Mouse (Mus musculus): Measurements from ENCODE around the gene A930033H14Rik. TPM values are rescaled to one million over a fixed set of nuclear protein-coding genes. Genes with fewer than 3 reads are reported as not detected.
A peak's percentile ranks its signal among the peaks of the same experiment; 100 is the strongest.

A930033H14Rik gene
- total and polyA plus RNA-seq, 2 experiments, result 0.26 to 5.9 TPM

- H3K27me3 ChIP-seq (ENCODE audit: control insufficient read depth, insufficient read depth, low read length), result no peaks in the 10 kb centered on the region
- peaks cover 14% of the 10 kb centered on the region for H3K4me1 ChIP-seq (ENCODE audit: control insufficient read depth, insufficient read depth, low read length)
- no peak overlapping the region for H3K27ac ChIP-seq (replicated peaks; ENCODE audit: insufficient read depth, low read depth, low read length)
- H3K4me3 ChIP-seq (ENCODE audit: insufficient read depth, low read depth, low read length), result no peak overlapping the region
- peaks cover 7% of the 10 kb centered on the region; the same call in 1 of the 2 replicates for H3K36me3 ChIP-seq (ENCODE audit: control insufficient read depth, insufficient read depth, low read length)
- peaks cover 48% of the 10 kb centered on the region for H3K79me2 ChIP-seq (ENCODE audit: control insufficient read depth, insufficient read depth, low read length)
- no peak for TF ChIP-seq POLR2A (IDR thresholded peaks at IDR 0.05; ENCODE audit: extremely low read depth, insufficient read depth, low read length)
- no peak for TF ChIP-seq CTCF (IDR thresholded peaks at IDR 0.05; ENCODE audit: low read depth, low read length)
- WGBS, result 93% methylated on average over 5 of the region's 5 CpGs
- no peak for DNase-seq (ENCODE audit: extremely low read depth, low read depth, low spot score)
- no peak overlapping the region for H3K9ac ChIP-seq (ENCODE audit: low read depth, low read length)
Measured at GRCm38 (mm10) chr10:69225471-69225870, 12.6 kb upstream of the A930033H14Rik start.

GRCm38 (mm10) chr10:69224276-69224675 is 11.4 kb upstream of the A930033H14Rik start:
- Histone ChIP-seq H3K27ac (replicated peaks; ENCODE audit: insufficient read depth, low read depth, low read length) (no peak overlapping the region), H3K27me3 (ENCODE audit: control insufficient read depth, insufficient read depth, low read length) (no peaks in the 10 kb centered on the region), H3K4me1 (ENCODE audit: control insufficient read depth, insufficient read depth, low read length) (peaks cover 20% of the 10 kb centered on the region), H3K4me3 (ENCODE audit: insufficient read depth, low read depth, low read length) (no peak overlapping the region), H3K79me2 (ENCODE audit: control insufficient read depth, insufficient read depth, low read length) (peaks cover 48% of the 10 kb centered on the region), H3K36me3 (ENCODE audit: control insufficient read depth, insufficient read depth, low read length) (peaks cover 7% of the 10 kb centered on the region; the same call in 1 of the 2 replicates), H3K9ac (ENCODE audit: low read depth, low read length) (no peak overlapping the region)
- TF ChIP-seq CTCF (IDR thresholded peaks at IDR 0.05; ENCODE audit: low read depth, low read length) (no peak), POLR2A (IDR thresholded peaks at IDR 0.05; ENCODE audit: extremely low read depth, insufficient read depth, low read length) (no peak)
- 53% methylated on average over 7 of the region's 7 CpGs for WGBS
- peak; percentile 51 for DNase-seq (ENCODE audit: extremely low read depth, low read depth, low spot score)

- Histone ChIP-seq H3K9ac (ENCODE audit: low read depth, low read length) (no peak overlapping the region), H3K27me3 (ENCODE audit: control insufficient read depth, insufficient read depth, low read length) (no peaks in the 10 kb centered on the region), H3K4me3 (ENCODE audit: insufficient read depth, low read depth, low read length) (no peak overlapping the region), H3K36me3 (ENCODE audit: control insufficient read depth, insufficient read depth, low read length) (peaks cover 7% of the 10 kb centered on the region; the same call in 1 of the 2 replicates), H3K79me2 (ENCODE audit: control insufficient read depth, insufficient read depth, low read length) (peaks cover 42% of the 10 kb centered on the region), H3K4me1 (ENCODE audit: control insufficient read depth, insufficient read depth, low read length) (peaks cover 26% of the 10 kb centered on the region), H3K27ac (replicated peaks; ENCODE audit: insufficient read depth, low read depth, low read length) (no peak overlapping the region)
- DNase-seq (ENCODE audit: extremely low read depth, low read depth, low spot score), result no peak
- 91% methylated on average over 4 of the region's 4 CpGs for WGBS
- TF ChIP-seq CTCF (IDR thresholded peaks at IDR 0.05; ENCODE audit: low read depth, low read length) (no peak), POLR2A (IDR thresholded peaks at IDR 0.05; ENCODE audit: extremely low read depth, insufficient read depth, low read length) (no peak)
Measured at GRCm38 (mm10) chr10:69223232-69223631, 10.3 kb upstream of the A930033H14Rik start.

GRCm38 (mm10) chr10:69221955-69222354 is 9.1 kb upstream of the A930033H14Rik start:
- peaks cover 35% of the 10 kb centered on the region for H3K4me1 ChIP-seq (ENCODE audit: control insufficient read depth, insufficient read depth, low read length)
- H3K9ac ChIP-seq (ENCODE audit: low read depth, low read length), result no peak overlapping the region
- H3K36me3 ChIP-seq (ENCODE audit: control insufficient read depth, insufficient read depth, low read length), result peaks cover 9% of the 10 kb centered on the region; the same call in 1 of the 2 replicates
- TF ChIP-seq POLR2A (IDR thresholded peaks at IDR 0.05; ENCODE audit: extremely low read depth, insufficient read depth, low read length) (no peak), CTCF (IDR thresholded peaks at IDR 0.05; ENCODE audit: low read depth, low read length) (no peak)
- WGBS, result 45% methylated on average over 3 of the region's 3 CpGs
- peaks cover 32% of the 10 kb centered on the region; the same call in 1 of the 2 replicates for H3K79me2 ChIP-seq (ENCODE audit: control insufficient read depth, insufficient read depth, low read length)
- no peaks in the 10 kb centered on the region for H3K27me3 ChIP-seq (ENCODE audit: control insufficient read depth, insufficient read depth, low read length)
- no peak for DNase-seq (ENCODE audit: extremely low read depth, low read depth, low spot score)
- H3K27ac ChIP-seq (replicated peaks; ENCODE audit: insufficient read depth, low read depth, low read length), result no peak overlapping the region
- H3K4me3 ChIP-seq (ENCODE audit: insufficient read depth, low read depth, low read length), result no peak overlapping the region

- Histone ChIP-seq H3K4me1 (ENCODE audit: control insufficient read depth, insufficient read depth, low read length) (peaks cover 37% of the 10 kb centered on the region), H3K27ac (replicated peaks; ENCODE audit: insufficient read depth, low read depth, low read length) (no peak overlapping the region), H3K4me3 (ENCODE audit: insufficient read depth, low read depth, low read length) (no peak overlapping the region), H3K79me2 (ENCODE audit: control insufficient read depth, insufficient read depth, low read length) (peaks cover 29% of the 10 kb centered on the region; the same call in 1 of the 2 replicates), H3K36me3 (ENCODE audit: control insufficient read depth, insufficient read depth, low read length) (peaks cover 13% of the 10 kb centered on the region; the same call in 1 of the 2 replicates), H3K9ac (ENCODE audit: low read depth, low read length) (no peak overlapping the region), H3K27me3 (ENCODE audit: control insufficient read depth, insufficient read depth, low read length) (no peaks in the 10 kb centered on the region)
- TF ChIP-seq POLR2A (IDR thresholded peaks at IDR 0.05; ENCODE audit: extremely low read depth, insufficient read depth, low read length) (no peak), CTCF (IDR thresholded peaks at IDR 0.05; ENCODE audit: low read depth, low read length) (no peak)
- 97% methylated on average over 9 of the region's 9 CpGs for WGBS
- DNase-seq (ENCODE audit: extremely low read depth, low read depth, low spot score), result no peak
Measured at GRCm38 (mm10) chr10:69221148-69221547, 8.2 kb upstream of the A930033H14Rik start.

- Histone ChIP-seq H3K79me2 (ENCODE audit: control insufficient read depth, insufficient read depth, low read length) (peaks cover 22% of the 10 kb centered on the region; the same call in 1 of the 2 replicates), H3K36me3 (ENCODE audit: control insufficient read depth, insufficient read depth, low read length) (peaks cover 16% of the 10 kb centered on the region; the same call in 1 of the 2 replicates)
- 10% methylated on average over 6 of the region's 6 CpGs for WGBS
Measured at GRCm38 (mm10) chr10:69220296-69220695, 7.4 kb upstream of the A930033H14Rik start.

More at GRCm38 (mm10) chr10:69220296-69220695, 7.4 kb upstream of the A930033H14Rik start:
- peak; percentile 95 for DNase-seq (ENCODE audit: extremely low read depth, low read depth, low spot score)
- Histone ChIP-seq H3K4me1 (ENCODE audit: control insufficient read depth, insufficient read depth, low read length) (peaks cover 37% of the 10 kb centered on the region), H3K27ac (replicated peaks; ENCODE audit: insufficient read depth, low read depth, low read length) (peak overlapping the region; percentile 73), H3K9ac (ENCODE audit: low read depth, low read length) (peak overlapping the region; percentile 54), H3K27me3 (ENCODE audit: control insufficient read depth, insufficient read depth, low read length) (no peaks in the 10 kb centered on the region), H3K4me3 (ENCODE audit: insufficient read depth, low read depth, low read length) (no peak overlapping the region; the same call in 1 of the 2 replicates)
- TF ChIP-seq CTCF (IDR thresholded peaks at IDR 0.05; ENCODE audit: low read depth, low read length), result 0 out of 2 replicates have a peak, but pooled peaks have one; percentile 5
- TF ChIP-seq POLR2A (IDR thresholded peaks at IDR 0.05; ENCODE audit: extremely low read depth, insufficient read depth, low read length), result no peak

Data from liver, adult 2 months (tissue).